Mouse (Mus musculus) cerebellum, adult 2 months (tissue): ENCODE measurements around the gene Atg13. TPM values are rescaled to one million over a fixed set of nuclear protein-coding genes. Genes with fewer than 3 reads are reported as not detected.

Experiments
- DNase-seq, 2 experiments: peaks; one replicate each; pipeline ENCODE4 v3.0.0; 2021
- H3K27ac ChIP-seq: fragments of 200-500 bp; 2 replicates; pipeline ENCODE4 v1.5.1; 2012; ENCODE audit warnings: low read length, control low read depth, inconsistent platforms; ENCODE audit not compliant: insufficient read depth
- H3K27me3 ChIP-seq: fragments of 200-500 bp; 2 replicates; pipeline ENCODE4 v1.6.1; 2012; ENCODE audit warnings: inconsistent platforms, mild to moderate bottlenecking, low read length, moderate library complexity; ENCODE audit not compliant: control insufficient read depth, insufficient read depth
- H3K4me1 ChIP-seq: fragments of 200-500 bp; 2 replicates; pipeline ENCODE4 v1.6.1; 2011; ENCODE audit warnings: low read length; ENCODE audit not compliant: control insufficient read depth, insufficient read depth
- H3K4me3 ChIP-seq: fragments of 200-500 bp; replicated peaks from 2 replicates; pipeline ENCODE3; 2011; ENCODE audit warnings: mild to moderate bottlenecking, low read depth, low read length, control low read depth; ENCODE audit not compliant: insufficient read depth
- CTCF ChIP-seq: fragments of 200-500 bp; IDR thresholded peaks from 2 replicates; pipeline ENCODE4 v1.5.1; 2011; ENCODE audit warnings: low read depth, mild to moderate bottlenecking, control low read depth, low read length, moderate library complexity, borderline replicate concordance; ENCODE audit not compliant: insufficient read depth
- POLR2A ChIP-seq: fragments of 200-500 bp; IDR thresholded peaks from 2 replicates; pipeline ENCODE4 v1.6.1; 2011; ENCODE audit warnings: low read length, control low read depth, borderline replicate concordance; ENCODE audit not compliant: insufficient read depth
- WGBS: fragments of 180-500 bp; shearing (Covaris S2); methylation state at CpG from one replicate; pipeline ENCODE4 v1.1.7; 2018; 5-methylcytosine and 5-hydroxymethylcytosine counted together
- polyA plus RNA-seq: library from polyadenylated mRNA; depleted of rRNA; stranded (reverse); fragments of >200 nt; gene quantifications from 2 replicates; pipeline ENCODE4 v1.2.3, GENCODE M21; 2012

Gene Atg13
- polyA plus RNA-seq, 1 experiment = 126 TPM

DNA sequence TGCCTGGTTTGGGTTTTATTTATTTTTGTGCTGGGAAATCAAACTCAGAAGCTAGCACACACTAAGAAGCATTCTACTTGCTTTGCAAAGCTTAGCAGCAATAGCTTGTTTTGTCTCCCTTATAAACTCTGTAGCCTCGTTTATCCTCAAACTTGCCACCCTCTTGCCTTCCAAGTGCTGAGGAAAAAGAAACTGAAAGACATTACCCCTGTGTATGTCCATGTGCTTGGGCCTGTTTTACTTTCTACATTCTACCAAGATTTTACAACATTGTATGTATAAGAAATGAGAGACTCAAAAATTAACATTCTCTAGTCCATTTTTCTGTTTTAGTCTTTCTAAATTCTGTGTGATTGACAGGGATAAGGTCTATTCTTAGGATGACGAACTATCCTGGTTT, 14.3 kb upstream of the Atg13 start:
- no peak overlapping the region for H3K4me3 ChIP-seq
- no peaks in the 10 kb centered on the region for H3K4me1 ChIP-seq
- no peak for DNase-seq
- no peaks in the 10 kb centered on the region for H3K27me3 ChIP-seq
- TF ChIP-seq CTCF (no peak), POLR2A (no peak)
- H3K27ac ChIP-seq = no peak overlapping the region
- 58% methylated on average over 2 of the region's 2 CpGs for WGBS

GRCm38 (mm10) chr2:91723951-91724350, 13.6 kb upstream of the Atg13 start:
- no peak for DNase-seq
- TF ChIP-seq POLR2A (no peak), CTCF (no peak)
- Histone ChIP-seq H3K27me3 (no peaks in the 10 kb centered on the region), H3K4me1 (no peaks in the 10 kb centered on the region), H3K4me3 (no peak overlapping the region), H3K27ac (no peak overlapping the region)

- Histone ChIP-seq H3K4me3 (no peak overlapping the region), H3K4me1 (no peaks in the 10 kb centered on the region), H3K27ac (no peak overlapping the region), H3K27me3 (no peaks in the 10 kb centered on the region)
- no peak for TF ChIP-seq CTCF
- TF ChIP-seq POLR2A = no peak
- WGBS = 78% methylated on average over 4 of the region's 4 CpGs
- DNase-seq = no peak
These were observed 13.0 kb upstream of the Atg13 start for GRCm38 (mm10) chr2:91723382-91723781.

- whole genome bisulfite sequencing = 91% methylated on average over 6 of the region's 6 CpGs
- TF ChIP-seq CTCF (no peak), POLR2A (no peak)
- no peak for DNase-seq
- H3K27me3 ChIP-seq = no peaks in the 10 kb centered on the region
- H3K4me1 ChIP-seq = no peaks in the 10 kb centered on the region
- no peak overlapping the region for H3K27ac ChIP-seq
- H3K4me3 ChIP-seq = no peak overlapping the region
These were observed 7.9 kb upstream of the Atg13 start for GRCm38 (mm10) chr2:91718276-91718675.

GRCm38 (mm10) chr2:91714921-91715320, 4.5 kb upstream of the Atg13 start:
- no peak for DNase-seq
- no peak overlapping the region for H3K27ac ChIP-seq
- WGBS = 76% methylated on average over 1 of the region's 1 CpGs
- no peaks in the 10 kb centered on the region for H3K27me3 ChIP-seq
- no peak for TF ChIP-seq POLR2A
- no peak for TF ChIP-seq CTCF
- no peaks in the 10 kb centered on the region for H3K4me1 ChIP-seq
- no peak overlapping the region for H3K4me3 ChIP-seq

GRCm38 (mm10) chr2:91711256-91711925, 1.0 kb upstream of the Atg13 start:
- WGBS = 3% methylated on average over 8 of the region's 8 CpGs
- Histone ChIP-seq H3K4me3 (peak overlapping the region; percentile 99), H3K27me3 (no peaks in the 10 kb centered on the region), H3K27ac (peak overlapping the region; percentile 69; the same call in 1 of the 2 replicates), H3K4me1 (no peaks in the 10 kb centered on the region; the same call in 1 of the 2 replicates)
- DNase-seq = peak in 1 of 2 experiments; percentile 9
- TF ChIP-seq POLR2A (no peak), CTCF (no peak)

GRCm38 (mm10) chr2:91708361-91708760, 2.0 kb downstream of the Atg13 start:
- Histone ChIP-seq H3K4me1 (no peaks in the 10 kb centered on the region; the same call in 1 of the 2 replicates), H3K4me3 (no peak overlapping the region), H3K27me3 (no peaks in the 10 kb centered on the region), H3K27ac (no peak overlapping the region)
- DNase-seq = no peak
- WGBS = 89% methylated on average over 6 of the region's 6 CpGs
- no peak for TF ChIP-seq CTCF
- TF ChIP-seq POLR2A = no peak

DNA sequence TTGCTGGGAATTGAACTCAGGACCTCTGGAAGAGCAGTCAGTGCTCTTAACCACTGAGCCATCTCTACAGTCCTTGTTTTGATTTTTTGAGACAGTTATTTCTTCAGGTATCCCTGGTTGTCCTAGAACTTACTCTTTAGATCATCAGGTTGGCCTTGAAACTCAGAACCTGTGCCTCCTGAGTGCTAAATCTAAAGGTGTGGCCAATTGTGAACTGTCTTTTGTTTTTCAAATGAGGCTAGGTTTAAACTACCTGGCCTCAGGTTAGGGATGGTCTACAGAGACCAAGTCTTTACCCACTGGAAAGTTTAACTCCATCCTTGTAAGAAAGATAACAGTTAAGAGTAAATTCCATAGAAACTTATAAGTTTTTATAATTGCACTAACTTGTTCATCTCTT, 3.9 kb downstream of the Atg13 start:
- Histone ChIP-seq H3K27me3 (no peaks in the 10 kb centered on the region), H3K27ac (no peak overlapping the region), H3K4me1 (no peaks in the 10 kb centered on the region; the same call in 1 of the 2 replicates), H3K4me3 (no peak overlapping the region)
- no peak for DNase-seq
- TF ChIP-seq POLR2A (no peak), CTCF (no peak)
